Mouse (Mus musculus): ENCODE results near the gene Fcrl6.
A peak's percentile ranks its signal among the peaks of the same experiment; 100 is the strongest.

GRCm38 (mm10) chr1:172594495-172594894 is 7.9 kb downstream of the Fcrl6 start:
- TF ChIP-seq CTCF (IDR thresholded peaks at IDR 0.05; ENCODE audit: low read depth, low read length) = peak; percentile 53; the same call in 1 of the 2 replicates
- TF ChIP-seq POLR2A (IDR thresholded peaks at IDR 0.05; ENCODE audit: extremely low read depth, insufficient read depth, low read length) = no peak
